Mouse (Mus musculus): ENCODE measurements around the gene Nsun6. TPM values are rescaled to one million over a fixed set of nuclear protein-coding genes. Genes with fewer than 3 reads are reported as not detected.

Nsun6 gene
- polyA plus RNA-seq (2015; fragmentation: Nextera tagmentation; extraction: Ambion mirVana) = 9.9 and 11.2 TPM in 2 replicates

GRCm38 (mm10) chr2:15054945-15055637 lies at the start of gene Nsun6:
Gene Nsun6 (minus strand): TSS chr2:15055069.

GRCm38 (mm10) chr2:15049117-15049873 lies 5.6 kb downstream of the Nsun6 start, which contains the start of gene Arl5b:
Gene Arl5b (plus strand): TSS chr2:15049395.

Other genes starting within 250 kb of the Nsun6 start
- 6.9 and 8.0 TPM in 2 replicates for gene Arl5b, start 5.7 kb downstream of the Nsun6 start, polyA plus RNA-seq (2015; fragmentation: Nextera tagmentation; extraction: Ambion mirVana)